Mouse (Mus musculus): Measurements from ENCODE around the gene Tnfsf14.

Gene Tnfsf14

DNA sequence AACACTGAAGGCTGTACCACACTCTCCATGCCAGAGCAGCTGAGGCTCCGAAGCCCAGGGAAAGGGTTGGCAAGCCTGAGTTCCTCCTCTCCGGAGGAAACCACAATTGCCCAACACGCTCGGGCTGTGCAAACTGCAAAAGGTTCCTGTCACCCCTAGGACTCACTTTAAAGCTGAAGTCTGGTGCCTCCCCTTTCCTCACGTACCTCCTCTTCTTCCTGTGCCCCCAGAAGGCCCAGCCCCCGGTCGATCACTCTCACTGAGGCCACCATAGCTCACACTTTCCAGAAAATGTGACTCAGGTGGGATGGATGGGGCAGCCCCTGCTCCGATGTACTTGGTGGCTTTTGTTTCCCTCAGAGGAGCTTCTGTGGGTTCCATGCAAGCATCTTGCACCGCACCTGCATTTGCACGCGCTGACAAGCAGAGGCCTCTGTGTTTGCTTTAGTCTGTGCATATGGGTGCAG is at the start of gene Tnfsf14:
Tnfsf14 (minus strand) TSS at position 137 of the 467 bp plus-strand sequence.
- ATAC-seq (ENCODE audit: insufficient number of reproducible peaks, low FRiP score, low TSS enrichment): no peak

- ATAC-seq (ENCODE audit: insufficient number of reproducible peaks, low FRiP score, low TSS enrichment): no peak
These were observed 43.2 kb upstream of the Tnfsf14 start for GRCm38 (mm10) chr17:57237181-57237580.

GRCm38 (mm10) chr17:57235803-57236202 is 41.8 kb upstream of the Tnfsf14 start:
- no peak for ATAC-seq (ENCODE audit: insufficient number of reproducible peaks, low FRiP score, low TSS enrichment)

DNA sequence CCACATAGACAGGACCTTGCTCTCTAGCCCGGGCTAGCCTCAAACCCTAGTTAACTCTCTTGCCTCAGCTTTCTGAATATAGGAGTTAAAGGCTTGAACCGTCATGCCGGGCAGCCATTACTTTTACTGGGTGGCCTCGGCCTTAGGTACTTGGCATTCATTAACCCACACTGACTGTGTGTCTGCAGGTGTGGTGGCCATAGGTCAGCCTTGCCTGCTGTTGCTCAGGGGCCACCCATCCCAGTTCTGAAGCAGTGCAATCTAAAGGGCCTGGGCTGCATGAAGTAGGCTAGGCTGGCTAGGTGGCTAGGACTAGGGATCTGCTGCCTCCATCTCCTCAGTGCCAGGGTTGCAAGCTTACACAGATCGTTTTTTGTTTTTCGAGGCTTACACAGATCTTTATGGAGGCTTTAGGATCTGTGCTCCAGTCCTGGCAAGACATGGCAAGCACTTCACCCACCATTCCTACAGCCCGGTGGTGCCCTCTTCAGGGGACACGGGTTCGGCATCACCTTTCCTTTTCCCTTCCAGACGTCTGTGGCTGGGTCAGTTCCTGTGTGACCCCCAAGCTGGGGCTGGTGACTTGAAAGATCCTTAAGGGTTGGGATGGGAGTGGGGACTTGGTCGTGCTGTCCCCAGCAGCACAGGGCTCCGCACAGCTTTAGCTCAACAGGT is 40.4 kb upstream of the Tnfsf14 start:
- ATAC-seq (ENCODE audit: insufficient number of reproducible peaks, low FRiP score, low TSS enrichment): no peak

DNA sequence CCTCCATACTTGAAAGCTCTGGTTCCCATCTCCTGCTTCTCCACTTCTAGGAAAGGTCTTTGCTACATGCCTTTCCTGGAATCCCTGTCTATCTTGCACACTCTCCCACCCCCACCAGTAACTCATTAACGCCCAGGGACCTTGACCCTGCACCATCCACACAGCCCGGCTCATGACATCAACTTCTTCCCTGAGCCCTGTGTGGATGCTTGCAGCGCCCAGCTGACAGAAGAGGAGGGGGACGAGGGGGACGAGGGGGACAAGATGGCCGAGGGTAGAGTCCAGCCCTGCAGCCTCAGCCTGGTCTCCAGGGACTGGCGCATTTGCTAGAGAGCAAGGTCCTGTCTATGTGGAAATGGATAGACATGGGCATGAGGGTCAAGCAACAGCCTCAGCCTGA is 39.1 kb upstream of the Tnfsf14 start:
- ATAC-seq (ENCODE audit: insufficient number of reproducible peaks, low FRiP score, low TSS enrichment): no peak

DNA sequence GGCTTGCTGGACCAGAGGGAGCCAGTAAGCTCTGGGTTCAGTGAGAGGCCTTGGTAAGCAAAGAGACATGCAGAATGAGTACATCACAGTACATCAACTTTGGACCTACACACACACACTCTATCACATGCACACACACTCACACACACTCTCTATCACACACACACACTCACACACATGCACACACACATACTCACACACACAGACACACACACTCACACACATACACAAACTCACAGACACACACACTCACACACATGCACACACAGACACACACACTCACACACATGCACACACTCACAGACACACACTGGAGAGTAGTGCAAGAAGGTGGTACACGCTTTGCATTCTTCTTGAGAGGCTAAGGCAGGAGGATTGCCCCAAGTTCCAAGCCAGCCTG is 38.2 kb upstream of the Tnfsf14 start:
- ATAC-seq (ENCODE audit: insufficient number of reproducible peaks, low FRiP score, low TSS enrichment): no peak

- ATAC-seq (ENCODE audit: insufficient number of reproducible peaks, low FRiP score, low TSS enrichment): no peak
These were observed 37.4 kb upstream of the Tnfsf14 start for GRCm38 (mm10) chr17:57231321-57231771.

GRCm38 (mm10) chr17:57230728-57231125 is 36.8 kb upstream of the Tnfsf14 start:
- no peak for ATAC-seq (ENCODE audit: insufficient number of reproducible peaks, low FRiP score, low TSS enrichment)

- no peak for ATAC-seq (ENCODE audit: insufficient number of reproducible peaks, low FRiP score, low TSS enrichment)
These were observed 36.1 kb upstream of the Tnfsf14 start for GRCm38 (mm10) chr17:57229851-57230727.

GRCm38 (mm10) chr17:57228873-57229272 is 34.9 kb upstream of the Tnfsf14 start:
- ATAC-seq (ENCODE audit: insufficient number of reproducible peaks, low FRiP score, low TSS enrichment): no peak

DNA sequence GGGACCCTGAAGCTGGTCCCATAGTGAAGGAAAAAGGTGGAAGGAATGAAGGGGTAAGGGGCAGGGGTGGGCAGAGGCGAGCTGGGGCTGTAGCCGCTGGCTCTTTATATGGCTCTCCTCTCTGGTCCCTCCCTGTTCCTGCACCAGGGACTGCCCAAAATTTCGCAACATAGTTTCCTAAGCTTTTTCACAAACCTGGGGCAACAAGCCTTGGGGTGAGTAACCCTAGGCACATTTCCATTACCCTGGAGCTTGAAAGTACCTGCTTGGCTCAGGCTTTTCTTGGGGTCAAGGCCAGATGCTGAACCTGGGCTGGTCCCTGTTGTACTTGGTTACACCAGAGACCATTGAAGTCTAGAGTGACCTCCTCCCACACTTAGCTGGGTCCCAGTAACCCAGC is 34.0 kb upstream of the Tnfsf14 start, which contains the start of gene C3:
C3 (minus strand) TSS at position 123 of the 400 bp plus-strand sequence.
- no peak for ATAC-seq (ENCODE audit: insufficient number of reproducible peaks, low FRiP score, low TSS enrichment)

- ATAC-seq (ENCODE audit: insufficient number of reproducible peaks, low FRiP score, low TSS enrichment): no peak
These were observed 33.5 kb upstream of the Tnfsf14 start for GRCm38 (mm10) chr17:57227468-57227867.

GRCm38 (mm10) chr17:57223313-57223712 is 29.3 kb upstream of the Tnfsf14 start:
- no peak for ATAC-seq (ENCODE audit: insufficient number of reproducible peaks, low FRiP score, low TSS enrichment)

DNA sequence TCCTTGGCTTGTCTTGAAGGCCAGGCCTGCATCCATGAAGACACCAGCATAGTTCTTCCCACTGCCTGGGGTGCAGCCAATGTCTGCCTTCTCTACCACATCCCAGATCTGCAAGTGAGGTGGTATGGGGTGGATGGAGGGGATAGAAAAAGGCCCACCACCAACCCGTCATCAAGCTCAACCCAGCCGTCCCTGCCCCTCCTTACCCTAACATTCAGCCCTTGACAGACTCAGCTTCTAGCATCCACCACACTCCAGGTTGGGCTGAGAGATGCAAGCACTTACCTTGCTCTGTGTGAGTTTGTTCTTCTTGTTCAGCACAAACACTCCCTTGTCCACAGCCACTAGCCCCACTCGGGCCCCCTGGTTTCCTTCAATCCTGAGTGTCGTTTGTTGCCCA is 27.9 kb upstream of the Tnfsf14 start:
- no peak for ATAC-seq (ENCODE audit: insufficient number of reproducible peaks, low FRiP score, low TSS enrichment)

- ATAC-seq (ENCODE audit: insufficient number of reproducible peaks, low FRiP score, low TSS enrichment): no peak
These were observed 25.9 kb upstream of the Tnfsf14 start for GRCm38 (mm10) chr17:57219884-57220207.

DNA sequence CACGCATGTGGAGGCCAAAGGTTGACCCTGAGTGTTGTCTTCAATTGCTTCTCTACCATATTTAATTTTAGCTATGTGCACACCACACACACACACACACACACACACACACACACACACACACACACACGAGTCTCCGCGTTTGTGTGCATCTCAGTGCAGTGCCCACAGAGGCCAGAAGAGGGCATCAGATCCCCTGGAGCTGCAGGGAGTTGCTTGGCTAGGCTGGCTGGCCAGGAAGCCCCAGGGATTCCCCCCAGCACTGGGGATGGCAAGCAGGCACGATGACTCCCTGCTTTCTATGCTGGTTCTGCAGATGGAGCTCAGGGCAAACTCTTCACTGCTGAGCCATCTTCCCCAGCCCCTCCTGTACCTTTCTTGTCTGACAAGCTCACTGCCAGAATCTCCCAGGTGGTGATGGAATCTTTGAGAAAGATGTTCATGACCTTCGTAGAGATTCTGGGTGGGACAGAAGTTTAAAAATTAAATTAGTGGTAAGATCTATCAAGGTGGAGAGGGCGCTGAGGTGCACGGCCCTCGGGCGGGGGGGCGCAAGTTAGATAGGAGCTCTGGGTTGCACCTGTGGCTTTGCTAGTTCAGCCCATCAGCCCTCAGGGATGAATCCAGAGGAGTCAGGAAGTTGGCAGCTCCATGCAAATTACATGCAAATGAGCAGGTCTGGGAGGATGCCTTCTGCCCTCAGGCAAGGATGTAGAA is 25.3 kb upstream of the Tnfsf14 start:
- no peak for ATAC-seq (ENCODE audit: insufficient number of reproducible peaks, low FRiP score, low TSS enrichment)

DNA sequence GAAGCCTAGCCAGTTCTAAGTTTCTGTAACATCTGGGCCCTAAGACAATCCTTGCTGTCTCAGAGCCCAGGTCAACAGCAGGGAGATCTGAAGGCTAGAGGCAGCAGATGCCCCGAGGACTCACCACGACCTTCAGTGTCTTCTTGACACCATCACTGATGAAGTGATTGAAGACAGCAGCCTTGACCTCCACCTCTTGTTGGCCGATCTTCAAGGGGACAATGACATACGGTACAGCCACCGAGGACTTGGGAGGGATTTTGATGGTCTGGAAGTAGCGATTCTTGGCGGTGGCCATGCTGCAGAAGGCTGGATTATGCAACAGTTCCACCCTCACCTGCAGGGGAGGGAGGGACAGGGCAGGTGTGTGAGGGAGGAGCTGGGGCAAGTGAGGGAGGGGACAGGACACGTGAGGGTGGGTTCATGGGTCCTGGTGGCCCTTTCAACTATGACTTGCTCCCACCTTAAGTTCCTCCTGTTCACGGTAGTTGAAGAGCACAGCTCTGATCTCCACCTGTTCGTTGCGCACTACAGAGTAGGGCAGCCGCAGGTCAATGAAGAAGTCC is 24.4 kb upstream of the Tnfsf14 start:
- no peak for ATAC-seq (ENCODE audit: insufficient number of reproducible peaks, low FRiP score, low TSS enrichment)

DNA sequence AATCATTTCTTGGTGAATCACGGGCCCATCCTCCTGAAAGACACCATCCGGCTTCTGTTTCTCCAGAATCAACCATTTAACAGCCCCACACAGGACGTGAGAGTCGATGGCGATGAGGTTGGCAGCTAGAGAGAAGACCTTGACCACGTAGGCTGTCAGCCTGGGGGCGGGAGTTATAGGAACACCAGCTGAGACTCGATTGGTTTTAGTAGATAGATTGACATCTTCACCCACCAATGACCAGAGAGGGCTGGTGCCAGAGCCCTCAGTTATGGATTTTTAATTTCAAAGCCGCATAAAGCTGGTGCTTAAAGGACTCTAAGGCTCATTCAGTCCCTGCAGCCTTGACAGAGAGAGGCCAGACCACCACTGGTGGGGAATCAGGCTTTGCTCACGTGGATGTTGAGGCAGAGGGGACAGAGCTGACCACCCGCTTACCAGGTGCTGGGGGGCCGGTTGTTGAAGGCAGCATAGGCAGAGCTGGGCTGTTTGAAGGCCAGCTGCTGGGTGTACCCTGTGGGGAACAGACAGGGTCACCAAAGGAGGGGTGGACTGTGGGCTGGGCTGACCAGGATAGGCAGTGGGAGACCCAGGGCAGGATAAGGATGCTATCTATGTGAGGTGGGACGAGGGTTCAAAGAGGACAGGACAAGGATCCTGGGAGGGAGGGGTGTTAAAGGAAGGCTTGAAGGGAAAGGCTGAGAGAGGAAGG is 20.9 kb upstream of the Tnfsf14 start:
- ATAC-seq (ENCODE audit: insufficient number of reproducible peaks, low FRiP score, low TSS enrichment): no peak

- no peak for ATAC-seq (ENCODE audit: insufficient number of reproducible peaks, low FRiP score, low TSS enrichment)
These were observed 17.5 kb upstream of the Tnfsf14 start for GRCm38 (mm10) chr17:57211501-57211900.

- no peak for ATAC-seq (ENCODE audit: insufficient number of reproducible peaks, low FRiP score, low TSS enrichment)
These were observed 15.4 kb upstream of the Tnfsf14 start for GRCm38 (mm10) chr17:57209330-57209729.
